Mouse (Mus musculus): Measurements from ENCODE around the gene Zfp428.
"Not testable (repeated sequence)": the region's sequence is repeated elsewhere in the genome, so short reads cannot be mapped to it uniquely, and the experiment has no call there.

Zfp428 gene

DNA sequence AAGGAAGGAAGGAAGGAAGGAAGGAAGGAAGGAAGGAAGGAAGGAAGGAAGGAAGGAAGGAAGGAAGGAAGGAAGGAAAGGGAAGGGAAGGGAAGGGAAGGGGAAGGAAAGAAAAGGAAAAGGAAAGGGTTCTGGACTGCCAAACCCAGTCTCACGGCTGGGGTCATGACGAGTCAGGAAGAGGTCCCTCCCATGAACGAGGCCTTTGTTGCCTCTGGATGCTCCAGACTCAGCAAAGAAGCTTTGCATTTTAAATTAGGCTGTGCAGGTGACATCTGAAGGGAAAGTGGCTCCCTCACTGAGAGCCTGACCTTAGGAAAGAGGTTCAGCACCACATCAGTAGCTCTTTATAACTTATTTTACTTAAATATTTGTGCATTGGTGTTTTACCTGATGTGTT is 12.3 kb downstream of the Zfp428 start:
- no peak for DNase-seq (ENCODE audit: extremely low spot score, low spot score)

DNA sequence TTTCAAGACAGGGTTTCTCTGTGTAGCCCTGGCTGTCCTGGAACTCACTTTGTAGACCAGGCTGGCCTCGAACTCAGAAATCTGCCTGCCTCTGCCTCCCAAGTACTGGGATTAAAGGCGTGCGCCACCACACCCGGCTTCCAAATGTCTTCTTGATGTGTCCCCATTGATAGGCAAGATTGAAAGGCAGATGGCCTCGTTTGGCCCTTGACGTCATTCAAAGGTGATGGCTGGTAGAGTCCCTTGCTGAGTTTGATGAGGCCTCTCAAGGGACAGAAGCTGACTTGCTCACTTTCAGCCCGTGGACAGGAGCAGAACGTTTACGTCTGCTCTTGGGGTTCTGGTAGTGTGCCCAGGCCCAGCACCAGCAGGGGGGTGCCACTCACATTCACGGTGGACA is 13.2 kb downstream of the Zfp428 start:
- DNase-seq (ENCODE audit: extremely low spot score, low spot score), result not testable (repeated sequence)

DNA sequence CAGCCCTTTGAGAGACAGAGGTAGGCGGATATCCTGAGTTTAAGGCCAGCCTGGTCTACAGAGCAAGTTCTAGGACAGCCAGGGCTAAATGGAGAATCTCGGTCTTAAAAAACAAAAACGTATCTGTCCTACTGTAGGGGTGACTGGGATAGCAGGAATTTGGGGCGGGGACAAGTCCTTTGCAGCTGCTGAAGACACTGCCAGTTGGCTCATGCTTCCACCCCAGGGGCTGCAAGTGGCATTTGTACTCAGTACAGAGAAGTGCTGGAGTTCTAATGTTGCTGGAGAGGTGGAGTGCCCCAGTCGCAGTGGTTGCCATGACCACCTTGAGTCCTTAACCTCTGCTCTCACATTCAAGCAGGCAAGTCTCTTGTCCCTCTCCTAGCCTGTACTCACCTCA is 16.0 kb downstream of the Zfp428 start:
- DNase-seq (ENCODE audit: extremely low spot score, low spot score), result no peak

DNA sequence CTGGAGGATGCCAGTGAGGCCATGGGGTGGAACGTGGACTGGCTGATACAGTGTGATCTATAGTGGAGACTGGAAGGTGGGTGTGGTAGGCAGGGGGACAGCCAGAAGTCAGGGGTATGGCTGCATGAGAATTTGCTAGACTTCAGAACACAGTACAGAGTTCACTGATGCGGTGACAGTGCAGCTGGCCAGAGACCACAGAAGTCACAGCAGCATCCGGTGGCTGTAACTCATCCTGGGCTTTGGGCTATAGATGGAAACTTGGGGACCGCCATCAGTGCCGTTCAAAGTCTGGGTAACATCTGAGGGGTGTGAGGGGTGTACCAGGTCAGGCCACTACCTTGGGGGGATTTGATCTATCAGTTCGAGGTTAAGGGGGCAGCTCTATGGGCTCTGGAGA is 16.9 kb downstream of the Zfp428 start:
- no peak for DNase-seq (ENCODE audit: extremely low spot score, low spot score)

DNA sequence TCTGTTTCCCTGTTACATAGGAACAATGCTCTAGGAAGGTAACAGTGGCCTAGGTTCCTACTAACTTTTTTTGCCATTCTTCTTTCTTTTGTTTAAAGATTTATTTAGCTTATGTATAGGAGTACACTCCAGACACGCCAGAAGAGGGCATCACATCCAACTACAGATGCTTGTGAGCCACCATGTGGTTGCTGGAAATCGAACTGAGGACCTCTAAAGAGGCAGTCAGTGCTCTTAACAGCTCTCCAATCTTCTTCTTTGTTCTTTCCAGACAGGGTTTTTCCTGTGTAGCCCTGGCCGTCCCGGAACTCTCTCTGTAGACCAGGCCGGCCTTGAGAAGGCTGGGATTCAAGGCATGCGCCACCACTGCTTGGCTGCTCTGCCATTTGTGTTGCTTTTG is 18.2 kb downstream of the Zfp428 start:
- DNase-seq (ENCODE audit: extremely low spot score, low spot score), result no peak

DNA sequence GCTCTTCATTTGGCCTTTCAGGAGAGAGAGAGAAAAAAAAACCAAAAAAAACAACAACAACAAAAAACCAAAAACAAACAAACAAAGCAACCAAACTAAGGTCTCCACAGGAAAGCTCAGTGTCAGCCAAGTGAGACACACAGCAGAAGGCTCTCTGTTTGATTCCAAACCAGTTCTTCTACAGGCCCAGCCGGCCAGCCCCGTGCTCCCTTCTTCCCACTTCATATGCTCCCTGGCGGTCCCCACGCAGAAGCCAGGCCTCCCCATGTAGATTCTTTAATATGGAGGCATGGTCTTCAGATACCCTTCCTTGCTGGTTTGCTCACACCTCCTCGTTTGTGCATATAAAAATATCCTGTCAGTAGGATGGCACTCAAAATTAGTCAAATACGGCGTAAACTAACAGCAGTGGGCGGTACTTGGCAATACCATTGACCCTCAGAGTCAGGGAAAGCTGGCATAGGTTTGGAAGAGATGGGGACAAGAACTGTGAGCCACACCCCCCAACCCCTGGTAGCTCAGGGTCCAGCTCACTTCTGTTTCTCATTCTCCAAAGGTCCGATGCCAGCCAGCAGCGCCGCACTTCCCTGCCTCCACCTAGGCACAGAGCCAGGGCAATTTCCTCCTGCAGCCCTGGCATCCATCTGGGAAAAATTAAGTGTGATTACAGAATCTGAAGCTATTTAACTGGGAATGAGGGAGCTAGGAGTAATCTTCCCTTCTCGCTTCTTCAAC is 19.0 kb downstream of the Zfp428 start:
- no peak for DNase-seq (ENCODE audit: extremely low spot score, low spot score)

DNA sequence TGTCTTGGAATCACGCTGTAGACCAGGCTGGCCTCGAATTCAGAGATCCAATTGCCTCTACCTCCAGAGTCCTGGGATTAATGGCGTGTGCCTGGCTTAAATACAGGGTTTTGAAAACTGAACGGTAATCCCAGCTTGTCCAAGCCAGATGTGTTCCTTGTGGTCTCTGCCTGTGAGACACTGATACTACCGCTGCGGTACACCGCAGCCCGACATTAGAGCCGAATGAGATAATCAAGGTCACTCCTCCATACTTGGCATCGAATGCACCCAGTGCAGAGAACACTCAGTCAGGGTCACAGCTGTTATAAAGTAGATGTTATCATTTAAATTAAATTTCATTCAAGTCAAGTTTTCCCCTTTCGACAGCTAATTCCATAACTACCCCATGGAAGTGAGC is 22.1 kb downstream of the Zfp428 start:
- no peak for DNase-seq (ENCODE audit: extremely low spot score, low spot score)

DNA sequence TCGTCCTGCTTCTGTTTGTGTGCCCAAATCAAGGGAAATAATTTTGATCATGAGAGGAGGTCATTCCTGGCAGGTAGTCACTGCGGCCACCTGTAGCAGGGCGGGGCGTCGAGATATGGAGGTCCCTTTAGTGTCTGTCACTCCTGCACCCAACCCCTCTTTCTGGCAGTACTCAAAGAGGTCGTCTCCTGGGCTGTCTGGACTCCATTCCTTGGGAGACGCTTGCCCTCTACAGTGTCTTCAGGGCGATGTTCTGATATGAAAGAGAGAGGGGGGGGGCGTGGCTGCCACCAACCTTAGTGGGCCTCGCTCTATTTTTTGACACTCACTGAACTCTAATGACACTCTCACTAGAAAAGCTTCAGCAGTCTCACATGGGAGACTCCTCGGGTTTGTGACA is 22.8 kb downstream of the Zfp428 start:
- DNase-seq (ENCODE audit: extremely low spot score, low spot score), result no peak

DNA sequence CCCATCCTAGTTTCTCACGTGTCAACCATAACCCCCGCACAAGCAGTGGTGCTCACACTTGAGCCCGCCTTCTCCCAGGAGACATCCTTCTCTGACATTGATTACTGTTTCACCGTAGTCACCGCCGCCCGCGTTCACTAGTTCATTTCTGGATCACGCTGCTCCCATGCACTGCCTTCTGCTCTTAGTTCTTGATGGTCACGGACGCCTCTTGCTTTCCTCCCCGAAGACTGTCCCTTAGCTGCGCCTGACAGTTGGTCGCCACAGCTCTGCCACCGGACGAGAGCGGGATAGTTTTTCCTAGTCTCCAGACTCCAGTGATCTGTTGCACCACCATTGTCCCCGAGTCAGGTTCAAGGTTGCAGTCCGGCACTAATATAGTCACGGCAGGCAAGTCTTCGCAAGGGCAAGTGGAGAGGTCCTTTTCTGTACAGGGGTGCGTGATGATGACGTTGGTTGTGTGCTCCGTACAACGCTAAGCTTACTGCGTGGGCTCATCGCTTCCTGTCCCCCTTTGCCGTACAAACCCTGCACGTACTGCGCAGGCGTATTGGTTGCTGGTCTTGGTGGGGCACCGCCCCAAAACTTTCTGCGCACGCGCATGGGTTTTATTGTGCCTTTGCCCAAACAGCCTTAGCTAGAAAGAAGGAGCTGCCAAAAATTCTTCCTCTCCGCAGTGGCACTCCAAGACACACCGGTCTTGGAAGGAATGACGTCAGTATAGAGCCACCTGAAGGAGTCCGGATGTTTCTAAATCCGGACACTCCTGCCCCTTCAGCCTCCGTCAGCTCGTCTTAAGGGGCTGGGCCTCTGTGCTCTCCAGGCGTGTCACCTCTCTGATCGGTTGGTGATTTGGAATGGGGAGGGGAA is 23.5 kb downstream of the Zfp428 start, which contains the start of gene Irgq:
Irgq (plus strand) TSS at position 628 of the 870 bp plus-strand sequence.
- peak; percentile 98 for DNase-seq (ENCODE audit: extremely low spot score, low spot score)

DNA sequence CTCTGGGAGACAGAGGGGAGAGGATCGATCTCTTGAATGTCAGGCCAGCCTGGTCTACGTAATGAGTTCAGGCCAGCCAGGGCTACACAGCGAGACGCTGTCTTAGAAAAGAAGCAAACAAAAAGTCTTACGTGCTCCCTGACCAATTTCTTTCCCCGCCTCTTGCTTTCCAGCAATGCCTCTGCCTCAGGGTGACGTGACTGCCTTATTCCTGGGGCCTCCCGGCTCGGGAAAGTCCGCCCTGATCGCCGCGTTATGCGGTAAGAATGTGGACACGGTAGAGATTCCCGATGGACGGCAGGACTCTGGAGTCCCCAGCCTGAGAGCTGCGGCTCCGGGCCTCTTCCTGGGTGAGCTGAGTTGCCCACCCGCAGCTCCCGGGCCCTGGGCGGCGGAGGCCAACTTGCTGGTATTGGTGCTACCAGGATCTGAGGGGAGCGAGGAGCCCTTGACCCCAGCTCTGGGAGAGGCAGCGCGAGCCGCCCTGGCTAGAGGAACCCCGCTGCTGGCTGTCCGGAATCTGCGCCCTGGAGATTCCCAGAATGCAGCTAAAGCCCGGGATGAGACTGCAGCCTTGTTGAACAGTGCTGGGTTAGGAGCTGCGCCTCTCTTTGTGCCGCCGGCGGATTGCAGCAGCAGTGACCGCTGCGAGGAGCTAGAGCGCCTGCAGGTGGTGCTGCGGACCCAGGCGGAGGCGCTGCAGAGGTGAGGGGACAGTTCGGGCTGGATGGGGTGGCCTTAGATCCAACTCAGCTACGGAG is 24.6 kb downstream of the Zfp428 start:
- DNase-seq (ENCODE audit: extremely low spot score, low spot score), result peak; percentile 83

DNA sequence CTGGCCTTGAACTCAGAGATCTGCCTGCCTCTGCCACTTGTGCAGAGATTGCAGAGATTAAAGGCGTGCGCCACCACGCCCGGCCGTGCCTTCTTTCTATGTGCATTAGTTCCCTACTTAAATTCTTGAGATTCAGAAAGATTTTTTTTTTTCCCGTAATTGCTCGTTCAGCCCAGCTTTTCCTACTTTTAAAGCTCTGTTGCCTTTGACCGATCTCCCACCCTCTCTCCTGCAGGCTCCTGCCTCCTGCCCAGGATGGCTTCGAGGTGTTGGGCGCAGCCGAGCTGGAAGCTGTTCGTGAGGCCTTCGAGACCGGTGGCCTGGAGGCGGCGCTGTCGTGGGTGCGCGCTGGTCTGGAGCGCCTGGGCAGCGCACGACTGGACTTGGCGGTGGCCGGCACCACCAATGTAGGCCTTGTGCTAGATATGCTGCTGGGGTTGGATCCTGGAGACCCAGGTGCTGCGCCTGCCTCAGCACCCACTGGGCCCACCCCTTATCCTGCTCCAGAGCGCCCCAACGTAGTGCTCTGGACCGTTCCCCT is 26.3 kb downstream of the Zfp428 start:
- DNase-seq (ENCODE audit: extremely low spot score, low spot score), result no peak

DNA sequence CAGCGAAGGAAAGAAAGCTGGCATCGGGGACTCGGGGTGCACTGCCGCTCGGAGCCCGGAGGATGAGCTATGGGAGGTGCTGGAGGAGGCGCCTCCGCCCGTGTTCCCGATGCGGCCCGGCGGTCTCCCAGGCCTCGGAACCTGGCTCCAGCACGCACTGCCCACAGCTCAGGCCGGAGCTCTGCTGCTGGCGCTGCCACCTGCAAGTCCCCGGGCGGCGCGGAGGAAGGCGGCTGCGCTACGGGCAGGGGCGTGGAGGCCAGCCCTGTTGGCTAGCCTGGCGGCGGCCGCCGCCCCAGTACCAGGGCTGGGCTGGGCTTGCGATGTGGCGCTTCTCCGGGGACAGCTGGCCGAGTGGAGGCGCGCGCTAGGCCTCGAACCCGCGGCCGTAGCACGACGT is 27.0 kb downstream of the Zfp428 start:
- no peak for DNase-seq (ENCODE audit: extremely low spot score, low spot score)

DNA sequence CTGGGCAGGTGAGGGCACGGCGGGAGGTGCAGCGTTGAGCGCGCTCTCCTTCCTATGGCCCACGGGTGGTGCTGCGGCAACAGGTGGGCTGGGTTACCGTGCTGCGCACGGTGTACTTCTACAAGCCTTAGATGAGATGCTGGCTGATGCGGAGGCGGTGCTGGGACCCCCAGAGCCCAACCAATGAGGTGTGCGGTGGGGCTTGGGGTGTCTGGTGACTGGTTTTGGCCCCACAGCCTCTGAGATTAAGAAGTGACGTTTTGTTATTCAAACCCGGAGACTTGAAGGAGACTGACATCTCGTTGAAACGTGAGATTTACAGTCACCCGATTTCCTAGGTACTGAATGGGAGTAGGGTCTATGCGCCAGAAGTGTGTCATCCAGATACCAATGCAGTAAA is 27.5 kb downstream of the Zfp428 start:
- DNase-seq (ENCODE audit: extremely low spot score, low spot score), result no peak

DNA sequence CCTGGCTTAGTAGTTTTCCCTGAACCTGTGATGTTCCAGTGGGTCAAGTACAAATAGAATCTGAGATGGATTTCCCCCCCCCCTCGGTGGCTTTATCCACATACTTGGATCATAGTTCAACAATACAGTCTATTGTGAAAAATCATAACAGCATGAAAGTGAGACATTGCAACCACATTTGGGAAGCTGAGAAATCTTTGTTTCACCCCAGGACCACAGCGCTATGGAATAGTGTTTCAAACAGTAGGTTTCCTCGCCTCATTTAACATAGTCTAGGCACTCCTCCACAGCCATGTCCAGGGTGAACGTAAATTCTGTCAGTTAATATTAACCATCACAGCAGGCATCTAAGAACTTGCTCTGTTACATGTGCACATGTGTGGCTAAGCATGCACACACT is 30.3 kb downstream of the Zfp428 start:
- DNase-seq (ENCODE audit: extremely low spot score, low spot score), result no peak

DNA sequence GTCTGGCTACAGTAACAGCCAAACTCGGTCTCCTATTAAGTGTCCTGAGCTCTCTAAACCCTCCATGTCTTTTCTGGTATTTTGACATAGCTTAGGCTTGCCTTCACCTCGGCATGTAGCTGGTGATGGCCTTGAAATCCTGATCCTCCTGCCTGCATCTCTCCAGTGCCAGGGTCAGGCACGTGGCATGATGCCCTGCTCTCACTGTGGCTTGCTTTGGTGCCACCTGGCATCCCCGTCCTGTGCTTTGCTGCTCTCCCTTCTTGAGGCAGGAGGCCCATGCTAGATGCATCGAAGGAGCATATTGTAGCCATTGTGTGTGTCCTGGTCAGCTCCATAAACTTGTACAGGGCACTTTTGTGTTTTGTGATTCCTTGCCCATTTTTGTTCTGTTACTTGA is 30.8 kb downstream of the Zfp428 start:
- no peak for DNase-seq (ENCODE audit: extremely low spot score, low spot score)

DNA sequence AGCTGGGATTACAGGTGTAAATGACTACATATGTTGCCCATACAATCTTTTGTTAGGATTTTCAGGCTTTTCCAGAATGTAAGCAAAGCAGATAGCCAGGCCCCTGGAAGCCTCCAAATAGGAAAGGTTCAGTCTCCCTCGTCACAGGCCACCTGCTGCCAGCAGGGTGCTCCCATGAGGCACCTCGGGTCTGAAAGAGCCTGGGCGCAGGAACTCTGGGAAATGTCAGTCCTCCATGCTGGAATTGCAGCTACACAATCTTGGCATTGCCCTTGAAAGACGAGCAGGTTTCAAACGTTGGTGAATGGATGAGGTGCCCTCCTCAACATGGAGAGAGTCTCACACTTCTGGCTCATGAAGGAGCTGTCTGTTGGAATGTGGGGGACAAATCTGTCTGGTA is 31.3 kb downstream of the Zfp428 start:
- DNase-seq (ENCODE audit: extremely low spot score, low spot score), result no peak

DNA sequence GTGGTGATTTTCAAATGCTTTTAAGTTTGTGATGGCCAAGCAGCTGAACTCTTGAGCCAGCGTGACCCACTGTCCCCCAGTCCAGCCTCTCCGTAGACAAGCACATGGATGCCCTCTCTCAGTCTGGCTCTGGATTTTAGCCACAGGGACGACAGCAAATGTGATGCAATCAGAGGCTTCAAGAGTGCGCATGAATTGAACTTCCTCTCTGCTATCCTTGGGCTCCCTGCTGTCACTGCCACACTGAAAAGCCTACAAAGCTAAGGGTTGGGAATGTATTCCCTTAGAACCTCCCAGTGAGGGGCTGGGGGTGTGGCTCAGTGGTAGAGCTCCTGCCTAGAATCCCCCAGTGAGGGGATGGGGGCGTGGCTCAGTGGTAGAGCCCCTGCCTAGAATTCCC is 31.9 kb downstream of the Zfp428 start:
- no peak for DNase-seq (ENCODE audit: extremely low spot score, low spot score)

DNA sequence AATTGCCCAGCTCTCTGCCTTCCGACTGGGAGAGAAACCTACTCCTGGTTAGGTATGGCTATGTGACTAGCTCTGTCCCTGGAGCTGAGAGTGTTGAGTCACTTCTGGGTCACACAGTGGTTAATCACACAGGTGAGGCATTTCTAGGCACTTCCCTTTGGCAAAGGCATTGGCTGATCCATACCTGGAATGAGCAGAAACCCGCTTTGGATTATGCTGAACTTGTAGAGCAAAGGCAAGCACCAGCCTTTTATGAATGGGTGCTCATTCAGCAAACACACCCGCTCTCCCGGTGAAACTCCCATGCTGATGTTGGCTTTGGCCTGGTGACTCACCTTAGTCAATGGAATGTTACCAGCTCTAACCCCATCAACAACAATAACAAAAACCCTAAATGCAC is 32.9 kb downstream of the Zfp428 start:
- no peak for DNase-seq (ENCODE audit: extremely low spot score, low spot score)

DNA sequence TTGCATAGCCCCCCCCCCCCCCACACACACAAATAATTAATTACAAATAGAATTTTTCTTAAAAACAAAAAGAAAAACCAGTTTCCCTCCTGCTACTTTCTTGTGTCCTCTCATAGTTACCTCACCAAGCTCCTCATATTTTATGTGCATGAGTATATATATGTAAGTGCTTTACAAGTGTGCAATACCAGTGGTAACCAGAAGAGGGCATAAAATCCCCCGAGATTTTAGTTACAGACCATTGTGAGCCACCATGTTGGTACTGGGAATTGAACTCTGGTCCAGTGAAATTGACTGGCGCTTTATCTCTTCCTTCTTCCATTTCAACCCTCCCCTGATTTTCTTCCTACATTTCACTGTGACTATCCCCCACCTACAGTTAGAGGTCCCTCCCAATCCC is 37.7 kb downstream of the Zfp428 start:
- no peak for DNase-seq (ENCODE audit: extremely low spot score, low spot score)

DNA sequence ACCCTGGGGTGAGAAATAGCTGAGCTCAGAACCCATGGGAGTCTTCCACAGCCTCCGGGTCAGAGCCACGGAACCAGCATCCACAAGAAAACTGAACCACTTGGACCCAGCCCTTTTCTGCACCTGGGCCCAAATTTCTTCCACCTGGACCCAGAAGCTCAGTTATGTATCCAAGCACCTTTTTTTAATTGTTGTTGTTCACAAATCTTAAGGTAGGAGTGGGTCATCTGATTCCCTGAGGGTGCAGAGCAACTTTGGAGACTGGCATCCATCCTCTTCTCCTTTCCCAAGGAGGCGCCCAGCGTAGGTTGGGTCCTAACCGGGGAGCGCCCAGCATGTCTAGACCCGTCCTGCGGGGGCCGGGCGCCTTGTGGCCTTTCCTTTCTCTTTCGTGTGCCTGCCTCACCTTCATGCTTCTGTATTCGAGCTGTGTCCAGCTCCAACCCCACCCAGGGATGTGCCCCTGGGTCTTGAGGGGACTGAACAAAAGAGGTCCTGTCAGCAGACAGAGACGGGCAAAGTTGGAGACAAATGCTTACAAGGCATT is 39.3 kb downstream of the Zfp428 start, which contains the start of the genes Pinlyp and Xrcc1:
Pinlyp (minus strand) TSS at position 51 of the 547 bp plus-strand sequence.
Xrcc1 (plus strand) TSS at position 222 of the 547 bp plus-strand sequence.
- DNase-seq (ENCODE audit: extremely low spot score, low spot score), result peak; percentile 21
